Mouse (Mus musculus): ENCODE results near the gene Ceacam3. TPM values are rescaled to one million over a fixed set of nuclear protein-coding genes. Genes with fewer than 3 reads are reported as not detected.

Ceacam3 gene
- total and polyA plus RNA-seq, 3 experiments = not detected

- no peaks in the 10 kb centered on the region for H3K4me1 ChIP-seq (ENCODE audit: control insufficient read depth in 1 of 2, insufficient read depth in 2 of 2)
- dilution Hi-C loops (cut with MboI; ENCODE audit: extremely low pct_ligation_motif_present, extremely low pct_unique_long_range_greater_than_20kb, low sequenced_read_pairs) = no loop called here
- no peak within 1 kb of the TSS for H3K4me2 ChIP-seq (ENCODE audit: insufficient read depth, low read depth, poor library complexity, severe bottlenecking)
- no peak within 1 kb of the TSS for H3K27ac ChIP-seq (ENCODE audit: insufficient read depth, low read depth)
- no peaks in the 10 kb centered on the region for H3K79me2 ChIP-seq (replicated peaks; ENCODE audit: control insufficient read depth, extremely low read depth, insufficient read depth, poor library complexity, severe bottlenecking)
- TF ChIP-seq IRF4 (IDR thresholded peaks at IDR 0.05; ENCODE audit: low read depth, low read length) (no peak), PAX5 (IDR thresholded peaks at IDR 0.05; ENCODE audit: low read length) (no peak), CHD1 (IDR thresholded peaks at IDR 0.05; ENCODE audit: low read depth, low read length) (no peak), UBTF (IDR thresholded peaks at IDR 0.05; ENCODE audit: low read depth, low read length) (no peak), RCOR1 (conservative IDR thresholded peaks at IDR 0.05; ENCODE audit: low read depth, low read length) (no peak), BHLHE40 (IDR thresholded peaks at IDR 0.05; ENCODE audit: low read depth, low read length) (no peak), MAZ (IDR thresholded peaks at IDR 0.05; ENCODE audit: low read depth, low read length) (no peak)
- peaks cover 56% of the 10 kb centered on the region for H3K27me3 ChIP-seq (replicated peaks)
- no peak within 1 kb of the TSS for H3K4me3 ChIP-seq (replicated peaks in 1 of 3; ENCODE audit: low read depth in 2 of 3, low read length in 2 of 3, poor library complexity in 1 of 3)
- in situ Hi-C loops (cut with MboI; ENCODE audit: low pct_ligation_motif_present, low pct_unique_long_range_greater_than_20kb, low sequenced_read_pairs) = no loop called here
- DNase-seq (ENCODE audit: extremely low read depth) = no peak
- H3K9me3 ChIP-seq (replicated peaks; ENCODE audit: low read length) = no peaks in the 10 kb centered on the region
- no peak within 1 kb of the TSS for H3K9ac ChIP-seq (ENCODE audit: insufficient read depth, low read depth)
- H3K36me3 ChIP-seq (replicated peaks in 1 of 2; ENCODE audit: control insufficient read depth in 1 of 2, insufficient read depth in 1 of 2, low read length in 1 of 2) = no peaks in the 10 kb centered on the region
These were observed 53.1 kb downstream of the Ceacam3 start, which contains the start of gene Psg29 for GRCm38 (mm10) chr7:17203177-17203576. Gene Psg29 (plus strand): TSS chr7:17203477.

GRCm38 (mm10) chr7:17205530-17206184 lies 55.6 kb downstream of the Ceacam3 start:
- Histone ChIP-seq H3K27me3 (replicated peaks) (peaks cover 54% of the 10 kb centered on the region), H3K9me3 (replicated peaks; ENCODE audit: low read length) (no peaks in the 10 kb centered on the region), H3K79me2 (replicated peaks; ENCODE audit: control insufficient read depth, extremely low read depth, insufficient read depth, poor library complexity, severe bottlenecking) (no peaks in the 10 kb centered on the region), H3K27ac (ENCODE audit: insufficient read depth, low read depth) (no peak overlapping the region), H3K36me3 (replicated peaks in 1 of 2; ENCODE audit: control insufficient read depth in 1 of 2, insufficient read depth in 1 of 2, low read length in 1 of 2) (no peaks in the 10 kb centered on the region), H3K9ac (ENCODE audit: insufficient read depth, low read depth) (no peak overlapping the region), H3K4me3 (replicated peaks in 1 of 3; ENCODE audit: low read depth in 2 of 3, low read length in 2 of 3, poor library complexity in 1 of 3) (no peak overlapping the region), H3K4me1 (ENCODE audit: control insufficient read depth in 1 of 2, insufficient read depth in 2 of 2) (no peaks in the 10 kb centered on the region), H3K4me2 (ENCODE audit: insufficient read depth, low read depth, poor library complexity, severe bottlenecking) (no peak overlapping the region)
- dilution Hi-C loops (cut with MboI; ENCODE audit: extremely low pct_ligation_motif_present, extremely low pct_unique_long_range_greater_than_20kb, low sequenced_read_pairs) = no loop called here
- 0 out of 2 replicates have a peak, but pooled peaks have one; percentile 6 for TF ChIP-seq SMC3 (IDR thresholded peaks at IDR 0.05; ENCODE audit: low read depth, low read length)
- TF ChIP-seq ZNF384 (IDR thresholded peaks at IDR 0.05; ENCODE audit: low read depth, low read length) = no peak
- no peak for TF ChIP-seq MYC (IDR thresholded peaks at IDR 0.05; ENCODE audit: low read depth, low read length)
- TF ChIP-seq CTCF (conservative IDR thresholded peaks at IDR 0.05 in 1 of 2, IDR thresholded peaks at IDR 0.05 in 1 of 2; ENCODE audit: low read depth in 2 of 2, low read length in 2 of 2) = peak; percentile 61 to 62
- in situ Hi-C loops (cut with MboI; ENCODE audit: low pct_ligation_motif_present, low pct_unique_long_range_greater_than_20kb, low sequenced_read_pairs) = no loop called here
- DNase-seq (ENCODE audit: extremely low read depth) = peak; percentile 16

Other genes starting within 250 kb of the Ceacam3 start
- gene Ptgir, start 243.8 kb upstream of the Ceacam3 start, total RNA-seq (2012; rRNA removed) = 7.0 and 7.5 TPM in 2 replicates
- gene Ptgir, start 243.8 kb upstream of the Ceacam3 start, total RNA-seq (2014; rRNA removed) = 2.7 and 3.8 TPM in 2 replicates
- 31.1 and 33.3 TPM in 2 replicates for gene Ptgir, start 243.8 kb upstream of the Ceacam3 start, polyA plus RNA-seq (2012; ENCODE audit: insufficient read length, low read depth)
- 312 and 326 TPM in 2 replicates for gene Calm3, start 226.2 kb upstream of the Ceacam3 start, total RNA-seq (2012; rRNA removed)
- gene Calm3, start 226.2 kb upstream of the Ceacam3 start, total RNA-seq (2014; rRNA removed) = 277 and 294 TPM in 2 replicates
- gene Calm3, start 226.2 kb upstream of the Ceacam3 start, polyA plus RNA-seq (2012; ENCODE audit: insufficient read length, low read depth) = 623 and 775 TPM in 2 replicates
- 0.21 and 0.38 TPM in 2 replicates for gene Pnmal2, start 205.6 kb upstream of the Ceacam3 start, total RNA-seq (2012; rRNA removed)
- gene Pnmal2, start 205.6 kb upstream of the Ceacam3 start, total RNA-seq (2014; rRNA removed) = not detected in 2 replicates
- gene Pnmal2, start 205.6 kb upstream of the Ceacam3 start, polyA plus RNA-seq (2012; ENCODE audit: insufficient read length, low read depth) = 0.09 TPM in 1 of 2 replicates, not detected in the other
- 0.13 TPM in 2 replicates for gene Pnmal1, start 190.6 kb upstream of the Ceacam3 start, total RNA-seq (2012; rRNA removed)
- gene Pnmal1, start 190.6 kb upstream of the Ceacam3 start, total RNA-seq (2014; rRNA removed) = not detected in 2 replicates
- 0.07 and 0.08 TPM in 2 replicates for gene Pnmal1, start 190.6 kb upstream of the Ceacam3 start, polyA plus RNA-seq (2012; ENCODE audit: insufficient read length, low read depth)
- gene Gm42372, start 167.2 kb upstream of the Ceacam3 start, total RNA-seq (2012; rRNA removed) = 0.25 and 0.47 TPM in 2 replicates
- gene Gm42372, start 167.2 kb upstream of the Ceacam3 start, total RNA-seq (2014; rRNA removed) = 0.15 and 0.16 TPM in 2 replicates
- gene Gm42372, start 167.2 kb upstream of the Ceacam3 start, polyA plus RNA-seq (2012; ENCODE audit: insufficient read length, low read depth) = 0.61 and 0.90 TPM in 2 replicates
- gene Ccdc8, start 157.6 kb upstream of the Ceacam3 start, total RNA-seq (2012; rRNA removed) = 0.04 TPM in 1 of 2 replicates, not detected in the other
- gene Ccdc8, start 157.6 kb upstream of the Ceacam3 start, total RNA-seq (2014; rRNA removed) = not detected in 2 replicates
- gene Ccdc8, start 157.6 kb upstream of the Ceacam3 start, polyA plus RNA-seq (2012; ENCODE audit: insufficient read length, low read depth) = 0.14 and 0.16 TPM in 2 replicates
- gene Ppp5c, start 122.4 kb upstream of the Ceacam3 start, total RNA-seq (2012; rRNA removed) = 128 and 130 TPM in 2 replicates
- gene Ppp5c, start 122.4 kb upstream of the Ceacam3 start, total RNA-seq (2014; rRNA removed) = 117 and 125 TPM in 2 replicates
- gene Ppp5c, start 122.4 kb upstream of the Ceacam3 start, polyA plus RNA-seq (2012; ENCODE audit: insufficient read length, low read depth) = 223 and 249 TPM in 2 replicates
- gene Hif3a, start 87.9 kb upstream of the Ceacam3 start, total RNA-seq (2012; rRNA removed) = under 0.01 and 0.08 TPM in 2 replicates
- gene Hif3a, start 87.9 kb upstream of the Ceacam3 start, total RNA-seq (2014; rRNA removed) = 0.03 and 0.05 TPM in 2 replicates
- 0.49 and 0.52 TPM in 2 replicates for gene Hif3a, start 87.9 kb upstream of the Ceacam3 start, polyA plus RNA-seq (2012; ENCODE audit: insufficient read length, low read depth)
- not detected in 2 replicates for gene Psg16, start 76.2 kb upstream of the Ceacam3 start, total RNA-seq (2012; rRNA removed)
- gene Psg16, start 76.2 kb upstream of the Ceacam3 start, total RNA-seq (2014; rRNA removed) = not detected in 2 replicates
- 0.27 TPM in 2 replicates for gene Psg16, start 76.2 kb upstream of the Ceacam3 start, polyA plus RNA-seq (2012; ENCODE audit: insufficient read length, low read depth)
- gene Psg29, start 53.2 kb downstream of the Ceacam3 start, total RNA-seq (2012; rRNA removed) = not detected in 2 replicates
- not detected in 2 replicates for gene Psg29, start 53.2 kb downstream of the Ceacam3 start, total RNA-seq (2014; rRNA removed)
- gene Psg29, start 53.2 kb downstream of the Ceacam3 start, polyA plus RNA-seq (2012; ENCODE audit: insufficient read length, low read depth) = not detected in 2 replicates

Measured in CH12.LX (cell line).